Mouse (Mus musculus): ENCODE results near the gene Usp22.

- no peak for TF ChIP-seq CTCF (IDR thresholded peaks at IDR 0.05; ENCODE audit: extremely low read depth, insufficient read length, insufficient replicate concordance, low read depth, low read length)
- no peak for TF ChIP-seq POLR2A (IDR thresholded peaks at IDR 0.05; ENCODE audit: low read depth, low read length)
Observed at GRCm38 (mm10) chr11:61176321-61176720, 1.5 kb upstream of the Usp22 start.

All from small intestine, adult 2 months (tissue).